Mouse (Mus musculus): ENCODE data around the gene Slc22a12. TPM values are rescaled to one million over a fixed set of nuclear protein-coding genes. Genes with fewer than 3 reads are reported as not detected.

The Slc22a12 gene
- polyA plus RNA-seq, 1 experiment from 2014 or later = not detected

DNA sequence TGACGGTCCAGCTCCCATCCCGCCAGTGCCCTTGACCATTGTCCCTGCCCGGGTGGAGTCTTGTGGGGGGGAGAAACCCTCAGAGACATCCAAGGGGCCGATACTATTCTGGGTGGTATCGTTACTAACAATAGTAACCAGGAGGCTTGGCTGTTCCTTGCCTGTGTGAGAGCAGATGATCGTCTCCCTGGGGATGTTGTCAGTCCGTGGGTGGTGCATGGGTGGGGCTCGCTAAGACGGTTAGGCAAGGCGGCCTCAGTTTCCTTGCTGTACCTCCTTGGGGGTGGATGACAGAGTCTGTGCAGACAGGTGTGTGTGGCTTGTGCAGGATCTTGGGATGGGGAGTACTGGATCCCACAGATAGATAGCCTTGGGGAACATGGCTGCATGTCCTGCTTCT is 35.4 kb downstream of the Slc22a12 start:
- H3K4me3 ChIP-seq = no peak overlapping the region
- H3K4me1 ChIP-seq = peaks cover 51% of the 10 kb centered on the region
- H3K36me3 ChIP-seq = peaks cover 42% of the 10 kb centered on the region
- DNase-seq (ENCODE audit: low spot score) = no peak
- H3K9me3 ChIP-seq (replicated peaks) = no peaks in the 10 kb centered on the region
- no peak overlapping the region for H3K27ac ChIP-seq (replicated peaks)
- 63% methylated on average over 10 of the region's 10 CpGs for WGBS
- H3K27me3 ChIP-seq (ENCODE audit: low read depth, poor library complexity, severe bottlenecking) = peaks cover 81% of the 10 kb centered on the region

- H3K27ac ChIP-seq (replicated peaks) = no peak overlapping the region
- DNase-seq (ENCODE audit: low spot score) = no peak
- no peak overlapping the region for H3K4me3 ChIP-seq
- peaks cover 63% of the 10 kb centered on the region for H3K4me1 ChIP-seq
- peaks cover 31% of the 10 kb centered on the region for H3K36me3 ChIP-seq
- no peaks in the 10 kb centered on the region for H3K9me3 ChIP-seq (replicated peaks)
- 92% methylated on average over 12 of the region's 12 CpGs for WGBS
- peaks cover 83% of the 10 kb centered on the region for H3K27me3 ChIP-seq (ENCODE audit: low read depth, poor library complexity, severe bottlenecking)
Observed at GRCm38 (mm10) chr19:6504656-6505045, 38.2 kb downstream of the Slc22a12 start.

- peaks cover 68% of the 10 kb centered on the region for H3K4me1 ChIP-seq
- WGBS = 59% methylated on average over 14 of the region's 16 CpGs
- no peak for DNase-seq (ENCODE audit: low spot score)
- no peak overlapping the region for H3K4me3 ChIP-seq
- H3K27ac ChIP-seq (replicated peaks) = no peak overlapping the region
- peaks cover 26% of the 10 kb centered on the region for H3K36me3 ChIP-seq
- no peaks in the 10 kb centered on the region for H3K9me3 ChIP-seq (replicated peaks)
- peaks cover 86% of the 10 kb centered on the region for H3K27me3 ChIP-seq (ENCODE audit: low read depth, poor library complexity, severe bottlenecking)
Observed at GRCm38 (mm10) chr19:6503926-6504655, 38.7 kb downstream of the Slc22a12 start.

GRCm38 (mm10) chr19:6502543-6503319 is 40.1 kb downstream of the Slc22a12 start:
- DNase-seq (ENCODE audit: low spot score) = peak; percentile 75
- Histone ChIP-seq H3K36me3 (peaks cover 22% of the 10 kb centered on the region), H3K27me3 (ENCODE audit: low read depth, poor library complexity, severe bottlenecking) (peaks cover 94% of the 10 kb centered on the region), H3K4me1 (peaks cover 80% of the 10 kb centered on the region), H3K9me3 (replicated peaks) (no peaks in the 10 kb centered on the region), H3K4me3 (peak overlapping the region; percentile 63), H3K27ac (replicated peaks) (peak overlapping the region; percentile 85)
- 5% methylated on average over 20 of the region's 20 CpGs for WGBS

GRCm38 (mm10) chr19:6502035-6502541 is 40.7 kb downstream of the Slc22a12 start:
- WGBS = under 1% methylated on average over 25 of the region's 25 CpGs
- peak overlapping the region; percentile 63 for H3K4me3 ChIP-seq
- peaks cover 96% of the 10 kb centered on the region for H3K27me3 ChIP-seq (ENCODE audit: low read depth, poor library complexity, severe bottlenecking)
- peaks cover 81% of the 10 kb centered on the region for H3K4me1 ChIP-seq
- peaks cover 22% of the 10 kb centered on the region for H3K36me3 ChIP-seq
- H3K9me3 ChIP-seq (replicated peaks) = no peaks in the 10 kb centered on the region
- DNase-seq (ENCODE audit: low spot score) = peak; percentile 67
- peak overlapping the region; percentile 85 for H3K27ac ChIP-seq (replicated peaks)

- 33% methylated on average over 2 of the region's 2 CpGs for WGBS
- peaks cover 98% of the 10 kb centered on the region for H3K27me3 ChIP-seq (ENCODE audit: low read depth, poor library complexity, severe bottlenecking)
- peaks cover 90% of the 10 kb centered on the region for H3K4me1 ChIP-seq
Observed at GRCm38 (mm10) chr19:6500636-6501025, 42.2 kb downstream of the Slc22a12 start.

GRCm38 (mm10) chr19:6499860-6500635 is 42.8 kb downstream of the Slc22a12 start:
- no peaks in the 10 kb centered on the region for H3K9me3 ChIP-seq (replicated peaks)
- no peak for DNase-seq (ENCODE audit: low spot score)
- peaks cover 96% of the 10 kb centered on the region for H3K4me1 ChIP-seq
- peaks cover 6% of the 10 kb centered on the region for H3K36me3 ChIP-seq
- no peak overlapping the region for H3K27ac ChIP-seq (replicated peaks)
- H3K4me3 ChIP-seq = peak overlapping the region; percentile 67
- peaks cover 98% of the 10 kb centered on the region for H3K27me3 ChIP-seq (ENCODE audit: low read depth, poor library complexity, severe bottlenecking)
- WGBS = 63% methylated on average over 6 of the region's 6 CpGs

More at GRCm38 (mm10) chr19:6500636-6501025, 42.2 kb downstream of the Slc22a12 start:
- peak overlapping the region; percentile 67; the same call in 1 of the 2 replicates for H3K4me3 ChIP-seq
- peaks cover 11% of the 10 kb centered on the region for H3K36me3 ChIP-seq
- DNase-seq (ENCODE audit: low spot score) = no peak
- H3K27ac ChIP-seq (replicated peaks) = no peak overlapping the region
- no peaks in the 10 kb centered on the region for H3K9me3 ChIP-seq (replicated peaks)

GRCm38 (mm10) chr19:6498350-6499131 is 44.3 kb downstream of the Slc22a12 start:
- DNase-seq (ENCODE audit: low spot score) = no peak
- Histone ChIP-seq H3K27me3 (ENCODE audit: low read depth, poor library complexity, severe bottlenecking) (peaks cover 98% of the 10 kb centered on the region), H3K36me3 (no peaks in the 10 kb centered on the region), H3K27ac (replicated peaks) (peak overlapping the region; percentile 88), H3K4me3 (peak overlapping the region; percentile 67), H3K9me3 (replicated peaks) (no peaks in the 10 kb centered on the region), H3K4me1 (peaks cover 99% of the 10 kb centered on the region)
- 5% methylated on average over 33 of the region's 38 CpGs for WGBS

GRCm38 (mm10) chr19:6497803-6498202 is 45.0 kb downstream of the Slc22a12 start:
- Histone ChIP-seq H3K27ac (replicated peaks) (peak overlapping the region; percentile 88), H3K36me3 (no peaks in the 10 kb centered on the region), H3K9me3 (replicated peaks) (no peaks in the 10 kb centered on the region), H3K4me3 (peak overlapping the region; percentile 67), H3K4me1 (peaks cover 97% of the 10 kb centered on the region), H3K27me3 (ENCODE audit: low read depth, poor library complexity, severe bottlenecking) (peaks cover 98% of the 10 kb centered on the region)
- DNase-seq (ENCODE audit: low spot score) = no peak
- WGBS = under 1% methylated on average over 33 of the region's 39 CpGs

GRCm38 (mm10) chr19:6497150-6497801 is 45.6 kb downstream of the Slc22a12 start:
- Histone ChIP-seq H3K27ac (replicated peaks) (peak overlapping the region; percentile 88), H3K27me3 (ENCODE audit: low read depth, poor library complexity, severe bottlenecking) (peaks cover 100% of the 10 kb centered on the region), H3K9me3 (replicated peaks) (no peaks in the 10 kb centered on the region), H3K36me3 (no peaks in the 10 kb centered on the region), H3K4me1 (peaks cover 97% of the 10 kb centered on the region), H3K4me3 (peak overlapping the region; percentile 67)
- DNase-seq (ENCODE audit: low spot score) = peak; percentile 77
- WGBS = under 1% methylated on average over 33 of the region's 39 CpGs

- H3K27me3 ChIP-seq (ENCODE audit: low read depth, poor library complexity, severe bottlenecking) = peaks cover 99% of the 10 kb centered on the region
- 6% methylated on average over 6 of the region's 6 CpGs for WGBS
- H3K36me3 ChIP-seq = no peaks in the 10 kb centered on the region
- peak overlapping the region; percentile 88 for H3K27ac ChIP-seq (replicated peaks)
- no peaks in the 10 kb centered on the region for H3K9me3 ChIP-seq (replicated peaks)
- DNase-seq (ENCODE audit: low spot score) = no peak
- H3K4me3 ChIP-seq = peak overlapping the region; percentile 67
- H3K4me1 ChIP-seq = peaks cover 93% of the 10 kb centered on the region
Observed at GRCm38 (mm10) chr19:6496462-6497149, 46.2 kb downstream of the Slc22a12 start.
